Mouse (Mus musculus): Measurements from ENCODE around the gene Stpg4.

The Stpg4 gene

GRCm38 (mm10) chr17:87446767-87447611 lies 19.4 kb upstream of the Stpg4 start, which contains the start of gene Calm2:
Calm2 (minus strand) TSS chr17:87446935.
- peak; percentile 96 for DNase-seq (ENCODE audit: low read depth, low spot score)

- peak; percentile 82 for DNase-seq (ENCODE audit: low read depth, low spot score)
These were observed 18.6 kb upstream of the Stpg4 start for GRCm38 (mm10) chr17:87445917-87446766.

- DNase-seq (ENCODE audit: low read depth, low spot score) = no peak
These were observed 17.9 kb upstream of the Stpg4 start for GRCm38 (mm10) chr17:87445337-87445916.

- DNase-seq (ENCODE audit: low read depth, low spot score) = no peak
These were observed 17.2 kb upstream of the Stpg4 start for GRCm38 (mm10) chr17:87444763-87445162.

- no peak for DNase-seq (ENCODE audit: low read depth, low spot score)
These were observed 14.0 kb upstream of the Stpg4 start for GRCm38 (mm10) chr17:87441537-87441936.

- DNase-seq (ENCODE audit: low read depth, low spot score) = no peak
These were observed 11.9 kb upstream of the Stpg4 start for GRCm38 (mm10) chr17:87439441-87439840.

GRCm38 (mm10) chr17:87433929-87434328 lies 6.4 kb upstream of the Stpg4 start:
- DNase-seq (ENCODE audit: low read depth, low spot score) = no peak

- DNase-seq (ENCODE audit: low read depth, low spot score) = no peak
These were observed 5.2 kb upstream of the Stpg4 start for GRCm38 (mm10) chr17:87432743-87433142.

GRCm38 (mm10) chr17:87432314-87432713 lies 4.8 kb upstream of the Stpg4 start:
- no peak for DNase-seq (ENCODE audit: low read depth, low spot score)

GRCm38 (mm10) chr17:87429431-87429830 lies 1.9 kb upstream of the Stpg4 start:
- DNase-seq (ENCODE audit: low read depth, low spot score) = no peak

GRCm38 (mm10) chr17:87418082-87418481 lies 9.5 kb downstream of the Stpg4 start:
- no peak for DNase-seq (ENCODE audit: low read depth, low spot score)

GRCm38 (mm10) chr17:87406646-87407045 lies 20.9 kb downstream of the Stpg4 start:
- no peak for DNase-seq (ENCODE audit: low read depth, low spot score)

GRCm38 (mm10) chr17:87405576-87405975 lies 22.0 kb downstream of the Stpg4 start:
- no peak for DNase-seq (ENCODE audit: low read depth, low spot score)

- DNase-seq (ENCODE audit: low read depth, low spot score) = no peak
These were observed 24.1 kb downstream of the Stpg4 start for GRCm38 (mm10) chr17:87403462-87403861.

GRCm38 (mm10) chr17:87402444-87402843 lies 25.1 kb downstream of the Stpg4 start:
- DNase-seq (ENCODE audit: low read depth, low spot score) = no peak

GRCm38 (mm10) chr17:87397088-87397487 lies 30.5 kb downstream of the Stpg4 start:
- DNase-seq (ENCODE audit: low read depth, low spot score) = no peak

GRCm38 (mm10) chr17:87391242-87391641 lies 36.3 kb downstream of the Stpg4 start:
- DNase-seq (ENCODE audit: low read depth, low spot score) = no peak

GRCm38 (mm10) chr17:87387068-87387467 lies 40.5 kb downstream of the Stpg4 start:
- no peak for DNase-seq (ENCODE audit: low read depth, low spot score)

- DNase-seq (ENCODE audit: low read depth, low spot score) = no peak
These were observed 41.7 kb downstream of the Stpg4 start for GRCm38 (mm10) chr17:87385835-87386234.

- DNase-seq (ENCODE audit: low read depth, low spot score) = no peak
These were observed 46.9 kb downstream of the Stpg4 start for GRCm38 (mm10) chr17:87380681-87381080.

GRCm38 (mm10) chr17:87379821-87380220 lies 47.7 kb downstream of the Stpg4 start:
- no peak for DNase-seq (ENCODE audit: low read depth, low spot score)

- no peak for DNase-seq (ENCODE audit: low read depth, low spot score)
These were observed 48.3 kb downstream of the Stpg4 start for GRCm38 (mm10) chr17:87379160-87379624.

Data from forelimb bud, embryonic 11.5 days (tissue).